Mouse (Mus musculus): ENCODE results near the gene Defb33. TPM values are rescaled to one million over a fixed set of nuclear protein-coding genes. Genes with fewer than 3 reads are reported as not detected.

Gene Defb33
- total and polyA plus RNA-seq, 3 experiments, result not detected

GRCm38 (mm10) chr8:20921971-20922370 is 29.5 kb downstream of the Defb33 start, which contains the start of gene Gm6040:
Gene Gm6040, minus strand, starts transcription at chr8:20922071.
- no peaks in the 10 kb centered on the region for H3K36me3 ChIP-seq (ENCODE audit: control insufficient read depth, insufficient read depth, low read length)
- TF ChIP-seq POLR2A (IDR thresholded peaks at IDR 0.05; ENCODE audit: insufficient read depth, low read depth, low read length) (no peak), EP300 (IDR thresholded peaks at IDR 0.05; ENCODE audit: insufficient read depth, low read depth, low read length) (no peak), CTCF (IDR thresholded peaks at IDR 0.05) (no peak)
- H3K27me3 ChIP-seq (ENCODE audit: control insufficient read depth, insufficient read depth, low read length), result no peaks in the 10 kb centered on the region
- 59% methylated on average over 3 of the region's 3 CpGs for WGBS
- intact Hi-C loops (cut with DNase I), result no loop called here
- H3K27ac ChIP-seq, result no peak within 1 kb of the TSS
- no peak for DNase-seq
- H3K9ac ChIP-seq (ENCODE audit: low read depth, low read length), result no peak within 1 kb of the TSS
- no peak within 1 kb of the TSS for H3K4me3 ChIP-seq
- H3K4me1 ChIP-seq (ENCODE audit: control insufficient read depth, insufficient read depth, low read length), result no peaks in the 10 kb centered on the region
- H3K79me2 ChIP-seq (replicated peaks; ENCODE audit: control insufficient read depth, insufficient read depth, low read length), result no peaks in the 10 kb centered on the region

- no peak within 1 kb of the TSS for H3K4me3 ChIP-seq
- 49% methylated on average over 3 of the region's 3 CpGs for WGBS
- no peaks in the 10 kb centered on the region for H3K27me3 ChIP-seq (ENCODE audit: control insufficient read depth, insufficient read depth, low read length)
- no peaks in the 10 kb centered on the region for H3K36me3 ChIP-seq (ENCODE audit: control insufficient read depth, insufficient read depth, low read length)
- no peak within 1 kb of the TSS for H3K9ac ChIP-seq (ENCODE audit: low read depth, low read length)
- intact Hi-C loops (cut with DNase I), result no loop called here
- TF ChIP-seq EP300 (IDR thresholded peaks at IDR 0.05; ENCODE audit: insufficient read depth, low read depth, low read length) (no peak), CTCF (IDR thresholded peaks at IDR 0.05) (no peak), POLR2A (IDR thresholded peaks at IDR 0.05; ENCODE audit: insufficient read depth, low read depth, low read length) (no peak)
- no peaks in the 10 kb centered on the region for H3K79me2 ChIP-seq (replicated peaks; ENCODE audit: control insufficient read depth, insufficient read depth, low read length)
- no peak within 1 kb of the TSS for H3K27ac ChIP-seq
- no peaks in the 10 kb centered on the region for H3K4me1 ChIP-seq (ENCODE audit: control insufficient read depth, insufficient read depth, low read length)
- no peak for DNase-seq
Observed at GRCm38 (mm10) chr8:20944610-20945009, 52.1 kb downstream of the Defb33 start, which contains the start of gene AY761185. Gene AY761185, minus strand, starts transcription at chr8:20944710.

Other genes with a start within 250 kb of the Defb33 start
- gene Gm15056, start 10.0 kb downstream of the Defb33 start, total RNA-seq (2021), result not detected
- gene Gm15056, start 10.0 kb downstream of the Defb33 start, polyA plus RNA-seq (2012; rRNA removed), result not detected in 2 replicates
- gene Gm6040, start 29.4 kb downstream of the Defb33 start, total RNA-seq (2021), result not detected
- not detected in 2 replicates for gene Gm6040, start 29.4 kb downstream of the Defb33 start, polyA plus RNA-seq (2012; rRNA removed)
- gene AY761185, start 52.0 kb downstream of the Defb33 start, total RNA-seq (2021), result not detected
- gene AY761185, start 52.0 kb downstream of the Defb33 start, polyA plus RNA-seq (2012; rRNA removed), result not detected in 2 replicates
- not detected for gene Defa21, start 132.9 kb downstream of the Defb33 start, total RNA-seq (2021)
- gene Defa21, start 132.9 kb downstream of the Defb33 start, polyA plus RNA-seq (2012; rRNA removed), result not detected in 2 replicates
- not detected for gene Defa23, start 162.4 kb downstream of the Defb33 start, total RNA-seq (2021)
- gene Defa23, start 162.4 kb downstream of the Defb33 start, polyA plus RNA-seq (2012; rRNA removed), result 0.88 TPM in 1 of 2 replicates, not detected in the other
- gene Defa35, start 172.4 kb downstream of the Defb33 start, total RNA-seq (2021), result not detected
- not detected in 2 replicates for gene Defa35, start 172.4 kb downstream of the Defb33 start, polyA plus RNA-seq (2012; rRNA removed)
- not detected for gene Defa25, start 191.8 kb downstream of the Defb33 start, total RNA-seq (2021)
- gene Defa25, start 191.8 kb downstream of the Defb33 start, polyA plus RNA-seq (2012; rRNA removed), result not detected in 2 replicates
- not detected for gene Gm14851, start 203.4 kb downstream of the Defb33 start, total RNA-seq (2021)
- not detected in 2 replicates for gene Gm14851, start 203.4 kb downstream of the Defb33 start, polyA plus RNA-seq (2012; rRNA removed)
- gene Defa30, start 242.0 kb downstream of the Defb33 start, total RNA-seq (2021), result not detected
- not detected in 2 replicates for gene Defa30, start 242.0 kb downstream of the Defb33 start, polyA plus RNA-seq (2012; rRNA removed)